Mouse (Mus musculus): Measurements from ENCODE around the gene Krt71. TPM values are rescaled to one million over a fixed set of nuclear protein-coding genes. Genes with fewer than 3 reads are reported as not detected.

Krt71 gene
- not detected for polyA plus RNA-seq (2017; shearing (Covaris generic))

DNA sequence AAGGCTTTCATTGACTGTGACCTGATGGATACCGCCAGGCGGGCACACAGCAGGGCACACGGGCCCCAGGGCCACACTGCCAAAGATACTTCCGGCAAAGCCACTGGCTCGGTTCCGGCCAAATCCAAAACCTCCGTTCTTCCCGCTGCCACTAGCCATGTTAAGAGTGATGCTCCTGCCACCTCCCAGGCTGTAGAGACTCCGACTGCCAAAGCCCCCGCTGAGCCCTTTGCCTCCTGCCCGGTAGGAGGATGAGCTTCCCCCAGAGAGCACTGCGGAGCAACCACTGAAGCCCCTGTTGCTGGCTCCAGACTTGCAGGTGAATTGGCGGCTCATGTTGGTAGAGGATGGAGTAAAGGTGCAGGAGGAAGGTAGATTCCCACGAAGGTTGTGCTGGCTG is at the start of gene Krt71:
Gene Krt71, minus strand, starts transcription at position 399 of the 400 bp plus-strand sequence.

DNA sequence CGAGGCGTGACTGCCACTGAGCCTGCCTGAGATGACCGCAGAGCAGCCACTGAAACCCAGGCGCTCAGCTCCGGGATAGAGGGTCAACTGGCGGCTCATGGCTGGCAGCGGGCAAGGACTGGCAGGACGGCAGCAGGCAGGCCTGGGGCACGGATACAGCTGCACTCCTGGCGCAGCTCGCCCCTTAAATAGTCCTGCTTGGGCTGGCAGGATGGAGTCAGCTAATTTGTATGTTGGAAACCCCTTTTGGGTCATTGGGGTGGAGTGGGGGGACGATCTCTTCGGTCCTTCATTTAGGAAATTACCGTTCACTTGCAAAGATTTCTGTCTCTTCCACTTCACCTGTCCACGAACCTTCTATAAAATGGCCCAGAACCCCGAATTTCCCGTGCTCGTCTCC is 43.5 kb upstream of the Krt71 start, which contains the start of gene Krt72:
Gene Krt72, minus strand, starts transcription at position 101 of the 400 bp plus-strand sequence.

DNA sequence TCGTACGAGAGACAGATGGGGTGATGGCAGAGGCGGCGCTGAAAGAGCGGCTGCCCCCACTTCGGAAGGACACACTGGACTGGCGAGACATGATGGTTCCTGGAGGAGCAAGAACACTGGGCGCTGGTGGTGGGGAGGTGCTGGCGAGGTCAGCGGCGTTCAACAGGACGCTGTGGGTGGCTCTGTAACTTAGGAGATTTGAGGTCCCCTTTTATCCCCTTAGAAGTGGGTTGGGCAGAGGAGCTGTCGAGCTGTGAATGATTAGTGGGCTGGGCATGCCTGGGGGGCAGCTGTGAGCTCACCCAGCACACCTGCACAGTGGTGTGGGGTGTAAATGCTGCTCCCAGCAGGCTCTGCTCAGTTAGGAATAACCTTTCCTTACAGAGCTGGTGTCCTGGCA is 30.2 kb downstream of the Krt71 start, which contains the start of gene Krt5:
Gene Krt5, minus strand, starts transcription at position 179 of the 400 bp plus-strand sequence.

DNA sequence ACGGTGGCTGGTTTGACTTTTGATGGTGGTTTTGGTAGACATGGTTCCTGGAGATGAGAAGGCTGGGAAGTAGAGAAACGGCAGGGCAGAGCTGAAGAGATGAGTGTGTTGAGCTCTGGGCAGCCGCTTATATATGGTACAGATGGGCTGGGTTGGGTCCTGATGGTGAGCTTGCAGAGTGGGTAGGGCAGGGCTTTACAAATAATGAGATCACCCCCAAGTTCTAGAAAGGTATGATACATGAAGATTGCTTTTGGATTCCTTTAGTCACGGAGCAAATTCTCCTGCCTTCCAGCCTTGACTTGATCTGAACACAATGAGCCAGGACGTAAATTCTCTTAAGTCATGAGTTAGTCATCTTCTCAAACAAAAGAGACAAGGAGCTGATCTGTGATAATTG is 48.7 kb downstream of the Krt71 start, which contains the start of gene Krt6a:
Gene Krt6a, minus strand, starts transcription at position 101 of the 400 bp plus-strand sequence.

Other genes starting within 250 kb of the Krt71 start
- gene Gm49425, start 225.8 kb downstream of the Krt71 start, polyA plus RNA-seq (2017; shearing (Covaris generic)), result not detected
- gene Krt84, start 210.3 kb downstream of the Krt71 start, polyA plus RNA-seq (2017; shearing (Covaris generic)), result not detected
- not detected for gene Krt82, start 192.4 kb downstream of the Krt71 start, polyA plus RNA-seq (2017; shearing (Covaris generic))
- gene Krt90, start 180.2 kb downstream of the Krt71 start, polyA plus RNA-seq (2017; shearing (Covaris generic)), result not detected
- 0.61 TPM for gene Krt75, start 169.2 kb downstream of the Krt71 start, polyA plus RNA-seq (2017; shearing (Covaris generic))
- gene Gm5414, start 114.9 kb downstream of the Krt71 start, polyA plus RNA-seq (2017; shearing (Covaris generic)), result not detected
- gene Gm5478, start 95.7 kb downstream of the Krt71 start, polyA plus RNA-seq (2017; shearing (Covaris generic)), result not detected
- not detected for gene Krt6b, start 62.8 kb downstream of the Krt71 start, polyA plus RNA-seq (2017; shearing (Covaris generic))
- not detected for gene Krt6a, start 48.8 kb downstream of the Krt71 start, polyA plus RNA-seq (2017; shearing (Covaris generic))
- gene Krt5, start 30.2 kb downstream of the Krt71 start, polyA plus RNA-seq (2017; shearing (Covaris generic)), result not detected
- not detected for gene Krt72, start 43.4 kb upstream of the Krt71 start, polyA plus RNA-seq (2017; shearing (Covaris generic))
- 0.17 TPM for gene Krt73, start 59.2 kb upstream of the Krt71 start, polyA plus RNA-seq (2017; shearing (Covaris generic))
- gene Krt2, start 75.1 kb upstream of the Krt71 start, polyA plus RNA-seq (2017; shearing (Covaris generic)), result not detected
- not detected for gene Krt1, start 107.7 kb upstream of the Krt71 start, polyA plus RNA-seq (2017; shearing (Covaris generic))
- not detected for gene Krt77, start 126.6 kb upstream of the Krt71 start, polyA plus RNA-seq (2017; shearing (Covaris generic))
- not detected for gene Krt76, start 149.8 kb upstream of the Krt71 start, polyA plus RNA-seq (2017; shearing (Covaris generic))
- not detected for gene Krt4, start 181.6 kb upstream of the Krt71 start, polyA plus RNA-seq (2017; shearing (Covaris generic))
- gene Krt79, start 197.2 kb upstream of the Krt71 start, polyA plus RNA-seq (2017; shearing (Covaris generic)), result 0.89 TPM
- gene Krt78, start 211.2 kb upstream of the Krt71 start, polyA plus RNA-seq (2017; shearing (Covaris generic)), result not detected

Data from effector memory CD4-positive, alpha-beta T cell, adult 7 months (primary cell).